Mouse (Mus musculus): ENCODE data around the gene Tekt3.

DNA sequence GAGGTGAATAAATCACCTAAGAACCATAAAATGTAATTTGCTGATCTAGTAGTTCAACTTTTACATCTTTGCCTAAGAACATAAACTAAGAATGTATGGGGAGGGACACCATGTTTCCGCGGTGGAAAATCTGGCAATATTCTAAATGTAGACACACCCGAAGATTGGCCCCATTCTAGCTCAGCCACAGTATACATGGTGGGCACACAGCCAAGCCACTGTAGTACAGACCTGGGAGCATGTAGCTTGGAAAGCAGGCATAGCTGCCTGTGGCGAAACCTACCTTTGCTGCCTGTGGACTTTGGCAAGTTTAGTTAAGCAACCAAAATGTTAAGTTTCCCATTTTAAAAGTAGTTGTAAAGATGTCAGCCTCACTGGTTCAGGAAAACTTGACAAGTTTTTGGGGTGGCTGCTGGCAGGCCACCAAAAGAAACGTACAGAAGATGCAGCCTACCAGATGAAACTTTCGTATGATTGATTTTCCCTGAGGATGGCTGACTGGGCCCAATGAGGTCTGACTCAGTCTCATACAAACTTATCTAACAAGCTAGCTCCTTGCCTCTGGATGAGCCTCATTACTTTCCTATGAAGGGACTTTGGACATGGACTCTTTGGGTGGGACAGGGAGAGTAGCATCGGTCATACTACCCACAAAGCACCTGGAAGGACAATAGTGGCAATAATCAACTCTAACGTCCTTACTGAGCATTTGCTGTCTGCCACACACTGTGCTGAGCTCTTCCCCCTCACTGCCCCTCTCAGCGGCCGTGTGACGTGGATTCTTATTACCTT is 25.8 kb upstream of the Tekt3 start:
- TF ChIP-seq CTCF (IDR thresholded peaks at IDR 0.05; ENCODE audit: extremely low read depth, insufficient read depth, insufficient read length, insufficient replicate concordance) = no peak
- no peak for TF ChIP-seq POLR2A (IDR thresholded peaks at IDR 0.05; ENCODE audit: low read depth, low read length)
